Mouse (Mus musculus) liver, embryonic 14.5 days (tissue): ENCODE data around the gene H2afj. TPM values are rescaled to one million over a fixed set of nuclear protein-coding genes. Genes with fewer than 3 reads are reported as not detected.

Experiments
- ATAC-seq: fragments of 200-750 bp; cut with Nextera tagmentation; 2 replicates; pipeline ENCODE4 v1.8.0; 2017; ENCODE audit warnings: moderate number of reproducible peaks, mild to moderate bottlenecking, moderate library complexity; ENCODE audit not compliant: insufficient read depth
- DNase-seq, 3 experiments: peaks; one replicate each; pipeline ENCODE4 v3.0.0-alpha.2; 2012 to 2013; ENCODE audit warnings: low read depth in 3 of 3, low spot score in 3 of 3
- H3K27ac ChIP-seq: fragments of 300-500 bp; sonication (generic); 2 replicates; pipeline ENCODE4 v1.5.1; 2014; ENCODE audit warnings: moderate library complexity, mild to moderate bottlenecking, control low read depth, inconsistent platforms
- H3K27me3 ChIP-seq: fragments of 300-500 bp; sonication (generic); 2 replicates; pipeline ENCODE4 v1.6.1; 2014; ENCODE audit warnings: mild to moderate bottlenecking, low read length, moderate library complexity; ENCODE audit not compliant: control insufficient read depth, insufficient read depth
- H3K36me3 ChIP-seq: fragments of 300-500 bp; sonication (generic); replicated peaks from 2 replicates; pipeline ENCODE4 v1.6.1; 2014; ENCODE audit warnings: low read depth; ENCODE audit not compliant: control insufficient read depth, insufficient read depth
- H3K4me1 ChIP-seq, 2 experiments: fragments of 200-500 bp in 1 of 2; fragments of 300-500 bp in 1 of 2; sonication (generic) in 1 of 2; replicated peaks; 2 replicates each; pipeline ENCODE4 v1.6.1; 2012 to 2014; ENCODE audit warnings: antibody characterized with exemption in 1 of 2, inconsistent platforms in 1 of 2, low read length in 1 of 2; ENCODE audit not compliant: control insufficient read depth in 2 of 2, insufficient read depth in 2 of 2
- H3K4me2 ChIP-seq: fragments of 300-500 bp; sonication (generic); 2 replicates; pipeline ENCODE4 v1.6.1; 2014; ENCODE audit warnings: low read depth, mild to moderate bottlenecking, control low read depth, moderate library complexity
- H3K4me3 ChIP-seq, 2 experiments: fragments of 200-500 bp in 1 of 2; fragments of 300-500 bp in 1 of 2; sonication (generic) in 1 of 2; 2 replicates each; pipeline ENCODE4 v1.5.1; 2012 to 2014; ENCODE audit warnings: low read depth in 2 of 2, low read length in 2 of 2, mild to moderate bottlenecking in 2 of 2, control low read depth in 1 of 2, inconsistent platforms in 1 of 2, moderate library complexity in 1 of 2; ENCODE audit not compliant: insufficient read depth in 1 of 2
- H3K9ac ChIP-seq: fragments of 300-500 bp; sonication (generic); replicated peaks from 2 replicates; pipeline ENCODE4 v1.6.1; 2014; ENCODE audit warnings: mild to moderate bottlenecking, control low read depth, moderate library complexity
- H3K9me3 ChIP-seq: fragments of 300-500 bp; sonication (generic); 2 replicates; pipeline ENCODE4 v1.6.1; 2016; ENCODE audit warnings: low read length, mixed read lengths; ENCODE audit not compliant: control insufficient read depth
- CTCF ChIP-seq: IDR thresholded peaks from 2 replicates; pipeline ENCODE4 v1.5.1; 2016; ENCODE audit warnings: antibody characterized with exemption, low read depth, control low read depth
- EP300 ChIP-seq: IDR thresholded peaks from 2 replicates; pipeline ENCODE4 v1.6.1; 2016; ENCODE audit warnings: antibody characterized with exemption, low read depth
- WGBS: fragments of 180-500 bp; shearing (Covaris S2); extraction: QIAGEN DNeasy Blood & Tissue Kit; methylation state at CpG from one replicate; pipeline ENCODE4 v1.1.7; 2014; ENCODE audit not compliant: insufficient replicate concordance; 5-methylcytosine and 5-hydroxymethylcytosine counted together
- polyA plus RNA-seq, 2 experiments: library from polyadenylated mRNA; depleted of rRNA in 1 of 2; stranded (reverse) in 1 of 2; unstranded in 1 of 2; fragments of >200 nt; fragmentation: Nextera tagmentation in 1 of 2; extraction: Ambion mirVana in 1 of 2; gene quantifications; 2 replicates each; pipeline versions ENCODE4 v1.2.1 to v1.2.3; 2012 to 2014

The H2afj gene
- polyA plus RNA-seq, 2 experiments, result 112 to 133 TPM

DNA sequence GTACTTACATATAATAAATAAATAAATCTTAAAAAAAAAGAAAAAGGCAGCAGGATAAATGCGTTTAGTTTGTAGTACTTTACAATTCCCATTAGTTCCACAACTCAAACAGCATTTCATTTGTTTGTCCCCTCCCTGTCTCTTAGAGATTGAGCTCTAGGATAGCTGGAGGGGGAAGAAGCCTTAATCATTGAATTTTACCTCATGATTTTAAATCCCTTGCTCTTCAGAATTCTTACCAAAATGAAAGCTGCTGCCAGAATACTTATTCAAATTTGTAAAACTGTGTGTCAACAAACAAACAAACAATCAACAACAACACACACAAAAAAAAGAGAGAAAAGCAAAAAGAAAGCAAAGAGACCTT is 2.7 kb upstream of the H2afj start:
- H3K4me2 ChIP-seq, result peak overlapping the region; percentile 94
- H3K9ac ChIP-seq, result peak overlapping the region; percentile 99
- no peaks in the 10 kb centered on the region for H3K36me3 ChIP-seq
- H3K27ac ChIP-seq, result peak overlapping the region; percentile 100
- no peak for TF ChIP-seq EP300
- TF ChIP-seq CTCF, result no peak
- H3K4me1 ChIP-seq, result peaks cover 44 to 52% of the 10 kb centered on the region in 2 experiments
- no peaks in the 10 kb centered on the region for H3K27me3 ChIP-seq
- peak overlapping the region in 1 of 2 experiments; percentile 80; a peak in 1 of 4 replicates for H3K4me3 ChIP-seq
- ATAC-seq (no peak), DNase-seq (no peak)
- H3K9me3 ChIP-seq, result no peaks in the 10 kb centered on the region
- 69% methylated on average over 1 of the region's 1 CpGs for WGBS

- H3K27me3 ChIP-seq, result no peaks in the 10 kb centered on the region
- H3K36me3 ChIP-seq, result peaks cover 2% of the 10 kb centered on the region
- H3K4me3 ChIP-seq, result peak overlapping the region; percentile 12 to 78; a peak in 2 of 4 replicates
- TF ChIP-seq EP300, result no peak
- TF ChIP-seq CTCF, result no peak
- no peaks in the 10 kb centered on the region for H3K9me3 ChIP-seq
- peak overlapping the region; percentile 90 for H3K27ac ChIP-seq
- H3K4me2 ChIP-seq, result peak overlapping the region; percentile 88
- peak overlapping the region; percentile 78 for H3K9ac ChIP-seq
- H3K4me1 ChIP-seq, result peaks cover 38 to 44% of the 10 kb centered on the region in 2 experiments
- ATAC-seq, result no peak
- WGBS, result 63% methylated on average over 5 of the region's 5 CpGs
- DNase-seq, result no peak
These were observed 1.2 kb upstream of the H2afj start for GRCm38 (mm10) chr6:136806819-136807218.

DNA sequence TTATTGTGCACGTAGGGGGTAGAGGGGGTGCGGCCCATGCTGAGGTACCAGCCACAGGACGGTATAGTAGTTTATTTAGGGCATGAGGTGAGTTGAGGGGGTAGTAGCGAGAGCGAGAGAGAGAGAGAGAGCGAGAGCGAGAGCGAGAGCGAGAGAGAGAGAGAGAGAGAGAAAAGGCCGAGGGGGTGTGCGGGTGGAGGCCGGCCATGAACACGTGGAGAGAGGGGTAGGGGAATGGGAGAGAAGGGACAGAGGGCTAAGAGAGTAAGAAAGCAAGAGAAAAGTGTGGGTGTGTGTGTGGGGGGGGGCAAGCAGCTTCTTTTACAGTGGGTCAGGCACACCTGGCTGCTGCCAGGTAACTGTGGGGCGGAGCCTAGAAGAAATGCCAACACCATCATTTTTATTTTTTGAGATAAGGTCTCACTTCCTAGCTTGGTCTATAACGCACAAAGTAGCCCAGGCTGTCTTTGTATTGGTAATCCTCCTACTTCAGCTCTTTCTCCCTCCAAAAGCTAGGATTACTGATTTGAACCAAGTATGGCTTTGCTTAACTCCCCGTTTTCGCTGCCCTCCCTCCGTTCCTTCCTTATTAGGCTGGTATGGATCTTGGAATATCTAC is 540 bp upstream of the H2afj start:
- H3K9me3 ChIP-seq, result no peaks in the 10 kb centered on the region
- peak overlapping the region; percentile 78 for H3K9ac ChIP-seq
- ATAC-seq, result no peak
- no peaks in the 10 kb centered on the region for H3K27me3 ChIP-seq
- whole genome bisulfite sequencing, result 32% methylated on average over 18 of the region's 18 CpGs
- DNase-seq, result no peak
- peaks cover 9% of the 10 kb centered on the region for H3K36me3 ChIP-seq
- 0 out of 2 replicates have a peak, but pooled peaks have one; percentile 1 for TF ChIP-seq CTCF
- no peak for TF ChIP-seq EP300
- peak overlapping the region; percentile 90 for H3K27ac ChIP-seq
- H3K4me3 ChIP-seq, result peak overlapping the region; percentile 65 to 78
- H3K4me2 ChIP-seq, result peak overlapping the region; percentile 88
- peaks cover 38 to 42% of the 10 kb centered on the region in 2 experiments for H3K4me1 ChIP-seq

DNA sequence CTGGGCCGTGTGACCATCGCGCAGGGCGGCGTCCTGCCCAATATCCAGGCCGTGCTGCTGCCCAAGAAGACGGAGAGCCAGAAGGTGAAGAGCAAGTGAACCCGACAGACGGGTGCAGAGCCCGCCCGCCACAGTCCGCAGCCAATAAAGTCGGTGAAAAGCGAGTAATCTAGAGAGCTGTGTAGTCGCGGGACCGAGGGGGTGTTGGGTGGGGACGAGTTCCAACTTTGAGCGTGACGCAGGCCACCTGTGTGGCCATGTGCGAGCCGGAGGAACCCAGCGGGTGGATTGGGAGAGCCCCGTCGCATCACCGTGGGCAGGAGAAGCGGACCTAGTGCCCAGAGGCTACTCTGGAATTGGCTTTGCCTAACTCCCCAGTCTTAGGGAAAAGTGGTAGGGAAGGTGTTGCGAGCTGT is 595 bp downstream of the H2afj start:
- peak overlapping the region; percentile 88 for H3K4me2 ChIP-seq
- H3K36me3 ChIP-seq, result peaks cover 19% of the 10 kb centered on the region
- H3K4me3 ChIP-seq, result peak overlapping the region; percentile 75 to 78
- peak overlapping the region; percentile 90 for H3K9ac ChIP-seq
- under 1% methylated on average over 28 of the region's 28 CpGs for WGBS
- peaks cover 30 to 32% of the 10 kb centered on the region in 2 experiments for H3K4me1 ChIP-seq
- H3K27ac ChIP-seq, result peak overlapping the region; percentile 73
- ATAC-seq, result peak; percentile 20
- H3K9me3 ChIP-seq, result no peaks in the 10 kb centered on the region
- TF ChIP-seq CTCF (no peak), EP300 (no peak)
- H3K27me3 ChIP-seq, result no peaks in the 10 kb centered on the region
- DNase-seq, result peak in 2 of 3 experiments; percentile 42 to 46

DNA sequence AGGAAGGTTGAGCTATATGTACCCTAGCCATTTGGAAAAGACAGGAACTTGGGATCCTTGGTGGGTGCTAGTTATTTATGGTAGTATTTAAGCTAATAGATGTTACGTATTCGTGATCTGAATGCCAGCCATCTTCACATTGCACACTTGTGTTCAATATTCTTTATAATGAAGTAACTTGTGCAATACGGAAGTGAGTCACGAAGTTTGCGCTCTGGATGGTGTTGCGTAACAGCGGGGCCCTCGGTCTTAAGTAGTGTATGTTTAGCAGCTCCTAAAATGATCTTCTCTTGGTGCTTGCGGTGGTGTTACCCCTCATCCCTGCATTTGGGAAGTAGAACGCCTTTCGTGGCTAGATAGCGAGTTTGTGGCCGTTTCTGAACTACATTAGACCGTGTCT is 1.0 kb downstream of the H2afj start:
- Histone ChIP-seq H3K36me3 (peaks cover 23% of the 10 kb centered on the region), H3K9me3 (no peaks in the 10 kb centered on the region), H3K27ac (peak overlapping the region; percentile 0), H3K4me3 (peak overlapping the region; percentile 75 to 78), H3K27me3 (no peaks in the 10 kb centered on the region), H3K9ac (peak overlapping the region; percentile 90), H3K4me2 (peak overlapping the region; percentile 88), H3K4me1 (peaks cover 30 to 32% of the 10 kb centered on the region in 2 experiments)
- DNase-seq, result peak; percentile 49 to 63 (median 60)
- TF ChIP-seq CTCF, result no peak
- TF ChIP-seq EP300, result no peak
- WGBS, result under 1% methylated on average over 14 of the region's 14 CpGs
- ATAC-seq, result no peak
